Mouse (Mus musculus): ENCODE measurements around the gene Usp12.

DNA sequence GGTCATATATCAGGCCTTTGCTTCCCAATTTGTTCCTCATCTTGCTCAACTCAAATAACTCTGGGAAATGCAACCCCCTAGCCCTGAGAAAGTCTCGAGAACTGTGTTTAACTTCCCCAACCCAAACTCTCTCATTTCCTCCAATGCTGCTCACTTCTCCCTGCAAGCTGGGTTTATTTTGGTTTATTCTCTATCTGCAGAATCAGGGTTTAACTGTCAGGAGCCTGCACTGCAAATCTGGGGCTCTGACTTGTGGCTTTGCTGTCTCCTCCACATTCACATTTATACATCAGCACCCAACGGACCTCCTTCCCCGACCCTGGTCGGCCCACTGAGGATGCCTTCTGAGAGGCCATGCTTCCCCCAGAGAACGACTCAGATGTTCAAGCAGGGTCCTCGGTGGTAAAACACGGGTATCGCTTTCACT lies 11.2 kb upstream of the Usp12 start:
- TF ChIP-seq CHD1 (IDR thresholded peaks at IDR 0.05; ENCODE audit: low read depth, low read length) (no peak), KAT2A (conservative IDR thresholded peaks at IDR 0.05; ENCODE audit: low read depth, low read length) (no peak), CTCF (IDR thresholded peaks at IDR 0.05 in 2 of 3, conservative IDR thresholded peaks at IDR 0.05 in 1 of 3; ENCODE audit: control insufficient read depth in 1 of 3, insufficient read depth in 1 of 3, low read depth in 2 of 3, low read length in 3 of 3, poor library complexity in 1 of 3, severe bottlenecking in 1 of 3) (no peak), POLR2A (IDR thresholded peaks at IDR 0.05; ENCODE audit: control insufficient read depth in 1 of 2, insufficient read depth in 1 of 2, low read depth in 1 of 2, low read length in 2 of 2, poor library complexity in 1 of 2) (no peak), GATA1 (IDR thresholded peaks at IDR 0.05; ENCODE audit: low read depth, low read length) (no peak), ELF1 (IDR thresholded peaks at IDR 0.05; ENCODE audit: low read depth, low read length) (no peak), MAFK (IDR thresholded peaks at IDR 0.05; ENCODE audit: borderline replicate concordance, low read depth, low read length) (no peak), HCFC1 (IDR thresholded peaks at IDR 0.05; ENCODE audit: low read depth, low read length) (no peak), SIN3A (IDR thresholded peaks at IDR 0.05; ENCODE audit: low read length) (no peak), NRF1 (IDR thresholded peaks at IDR 0.05; ENCODE audit: insufficient read depth, low read depth, low read length, poor library complexity, severe bottlenecking) (no peak)
